Mouse (Mus musculus): ENCODE measurements around the gene Atp1b2. TPM values are rescaled to one million over a fixed set of nuclear protein-coding genes. Genes with fewer than 3 reads are reported as not detected.

The Atp1b2 gene
- polyA plus RNA-seq, 1 experiment from 2014 or later: 95.2 TPM

GRCm38 (mm10) chr11:69559851-69560765 is 45.6 kb downstream of the Atp1b2 start, which contains the start of gene Efnb3:
Gene Efnb3 (minus strand): TSS chr11:69560205.
- H3K36me3 ChIP-seq (ENCODE audit: control insufficient read depth, insufficient read depth, low read length): no peaks in the 10 kb centered on the region
- peak within 1 kb of the TSS; percentile 98 for H3K9ac ChIP-seq (ENCODE audit: low read depth, low read length)
- peak within 1 kb of the TSS; percentile 87 for H3K4me2 ChIP-seq (ENCODE audit: low read length)
- peaks cover 44% of the 10 kb centered on the region for H3K4me1 ChIP-seq (ENCODE audit: control insufficient read depth, insufficient read depth, low read length)
- peak; percentile 57 for ATAC-seq
- H3K27ac ChIP-seq (ENCODE audit: low read length): peak within 1 kb of the TSS; percentile 92
- no peaks in the 10 kb centered on the region for H3K9me3 ChIP-seq (replicated peaks; ENCODE audit: control insufficient read depth, low read length, poor library complexity, severe bottlenecking)
- peak within 1 kb of the TSS; percentile 83 for H3K4me3 ChIP-seq (ENCODE audit: low read depth, low read length)
- WGBS: under 1% methylated on average over 55 of the region's 59 CpGs
- no peaks in the 10 kb centered on the region for H3K27me3 ChIP-seq (ENCODE audit: control insufficient read depth, insufficient read depth, low read depth, low read length)

- WGBS: 11% methylated on average over 5 of the region's 5 CpGs
- Histone ChIP-seq H3K4me3 (ENCODE audit: low read depth, low read length) (peak overlapping the region; percentile 83), H3K36me3 (ENCODE audit: control insufficient read depth, insufficient read depth, low read length) (no peaks in the 10 kb centered on the region), H3K27me3 (ENCODE audit: control insufficient read depth, insufficient read depth, low read depth, low read length) (no peaks in the 10 kb centered on the region), H3K9me3 (replicated peaks; ENCODE audit: control insufficient read depth, low read length, poor library complexity, severe bottlenecking) (no peaks in the 10 kb centered on the region), H3K4me2 (ENCODE audit: low read length) (peak overlapping the region; percentile 87), H3K27ac (ENCODE audit: low read length) (peak overlapping the region; percentile 92), H3K4me1 (ENCODE audit: control insufficient read depth, insufficient read depth, low read length) (peaks cover 47% of the 10 kb centered on the region), H3K9ac (ENCODE audit: low read depth, low read length) (peak overlapping the region; percentile 98)
- ATAC-seq: no peak
These were observed 46.6 kb downstream of the Atp1b2 start for GRCm38 (mm10) chr11:69559183-69559582.

GRCm38 (mm10) chr11:69558756-69559155 is 47.0 kb downstream of the Atp1b2 start:
- H3K4me3 ChIP-seq (ENCODE audit: low read depth, low read length): peak overlapping the region; percentile 83
- H3K9ac ChIP-seq (ENCODE audit: low read depth, low read length): peak overlapping the region; percentile 98
- H3K4me2 ChIP-seq (ENCODE audit: low read length): peak overlapping the region; percentile 87
- no peak for ATAC-seq
- H3K27me3 ChIP-seq (ENCODE audit: control insufficient read depth, insufficient read depth, low read depth, low read length): no peaks in the 10 kb centered on the region
- H3K36me3 ChIP-seq (ENCODE audit: control insufficient read depth, insufficient read depth, low read length): no peaks in the 10 kb centered on the region
- peaks cover 51% of the 10 kb centered on the region for H3K4me1 ChIP-seq (ENCODE audit: control insufficient read depth, insufficient read depth, low read length)
- peak overlapping the region; percentile 92; the same call in 1 of the 2 replicates for H3K27ac ChIP-seq (ENCODE audit: low read length)
- H3K9me3 ChIP-seq (replicated peaks; ENCODE audit: control insufficient read depth, low read length, poor library complexity, severe bottlenecking): no peaks in the 10 kb centered on the region
- WGBS: 20% methylated on average over 6 of the region's 6 CpGs

GRCm38 (mm10) chr11:69557381-69557958 is 48.3 kb downstream of the Atp1b2 start:
- peak overlapping the region; percentile 83 for H3K4me3 ChIP-seq (ENCODE audit: low read depth, low read length)
- peak overlapping the region; percentile 77 for H3K27ac ChIP-seq (ENCODE audit: low read length)
- WGBS: 13% methylated on average over 14 of the region's 14 CpGs
- H3K4me1 ChIP-seq (ENCODE audit: control insufficient read depth, insufficient read depth, low read length): peaks cover 64% of the 10 kb centered on the region
- H3K9ac ChIP-seq (ENCODE audit: low read depth, low read length): peak overlapping the region; percentile 98
- no peaks in the 10 kb centered on the region for H3K36me3 ChIP-seq (ENCODE audit: control insufficient read depth, insufficient read depth, low read length)
- no peak for ATAC-seq
- no peaks in the 10 kb centered on the region for H3K9me3 ChIP-seq (replicated peaks; ENCODE audit: control insufficient read depth, low read length, poor library complexity, severe bottlenecking)
- no peaks in the 10 kb centered on the region for H3K27me3 ChIP-seq (ENCODE audit: control insufficient read depth, insufficient read depth, low read depth, low read length)
- peak overlapping the region; percentile 87 for H3K4me2 ChIP-seq (ENCODE audit: low read length)

- H3K4me3 ChIP-seq (ENCODE audit: low read depth, low read length): no peak overlapping the region
- H3K4me1 ChIP-seq (ENCODE audit: control insufficient read depth, insufficient read depth, low read length): peaks cover 56% of the 10 kb centered on the region
- H3K9ac ChIP-seq (ENCODE audit: low read depth, low read length): no peak overlapping the region
- ATAC-seq: no peak
- H3K9me3 ChIP-seq (replicated peaks; ENCODE audit: control insufficient read depth, low read length, poor library complexity, severe bottlenecking): no peaks in the 10 kb centered on the region
- no peak overlapping the region for H3K4me2 ChIP-seq (ENCODE audit: low read length)
- 80% methylated on average over 5 of the region's 5 CpGs for WGBS
- peak overlapping the region; percentile 91 for H3K27ac ChIP-seq (ENCODE audit: low read length)
- no peaks in the 10 kb centered on the region for H3K27me3 ChIP-seq (ENCODE audit: control insufficient read depth, insufficient read depth, low read depth, low read length)
- no peaks in the 10 kb centered on the region for H3K36me3 ChIP-seq (ENCODE audit: control insufficient read depth, insufficient read depth, low read length)
These were observed 51.1 kb downstream of the Atp1b2 start for GRCm38 (mm10) chr11:69554539-69555140.

- Histone ChIP-seq H3K4me2 (ENCODE audit: low read length) (peak overlapping the region; percentile 48), H3K27me3 (ENCODE audit: control insufficient read depth, insufficient read depth, low read depth, low read length) (no peaks in the 10 kb centered on the region), H3K9ac (ENCODE audit: low read depth, low read length) (peak overlapping the region; percentile 59), H3K9me3 (replicated peaks; ENCODE audit: control insufficient read depth, low read length, poor library complexity, severe bottlenecking) (no peaks in the 10 kb centered on the region), H3K4me3 (ENCODE audit: low read depth, low read length) (no peak overlapping the region), H3K4me1 (ENCODE audit: control insufficient read depth, insufficient read depth, low read length) (peaks cover 63% of the 10 kb centered on the region), H3K27ac (ENCODE audit: low read length) (peak overlapping the region; percentile 91), H3K36me3 (ENCODE audit: control insufficient read depth, insufficient read depth, low read length) (no peaks in the 10 kb centered on the region)
- 0% methylated on average over 2 of the region's 2 CpGs for WGBS
- ATAC-seq: 0 out of 2 replicates have a peak, but pooled peaks have one; percentile 8
These were observed 52.4 kb downstream of the Atp1b2 start for GRCm38 (mm10) chr11:69553341-69553721.

- Histone ChIP-seq H3K27me3 (ENCODE audit: control insufficient read depth, insufficient read depth, low read depth, low read length) (no peaks in the 10 kb centered on the region), H3K9ac (ENCODE audit: low read depth, low read length) (peak overlapping the region; percentile 59), H3K36me3 (ENCODE audit: control insufficient read depth, insufficient read depth, low read length) (no peaks in the 10 kb centered on the region), H3K9me3 (replicated peaks; ENCODE audit: control insufficient read depth, low read length, poor library complexity, severe bottlenecking) (no peaks in the 10 kb centered on the region), H3K27ac (ENCODE audit: low read length) (peak overlapping the region; percentile 91), H3K4me1 (ENCODE audit: control insufficient read depth, insufficient read depth, low read length) (peaks cover 63% of the 10 kb centered on the region), H3K4me3 (ENCODE audit: low read depth, low read length) (peak overlapping the region; percentile 7; the same call in 1 of the 2 replicates), H3K4me2 (ENCODE audit: low read length) (peak overlapping the region; percentile 48)
- 3% methylated on average over 14 of the region's 14 CpGs for WGBS
- ATAC-seq: peak; percentile 85
These were observed 53.0 kb downstream of the Atp1b2 start for GRCm38 (mm10) chr11:69552622-69553340.

- Histone ChIP-seq H3K27ac (ENCODE audit: low read length) (no peak overlapping the region), H3K4me2 (ENCODE audit: low read length) (no peak overlapping the region)
These were observed 54.4 kb downstream of the Atp1b2 start for GRCm38 (mm10) chr11:69551310-69551709.

More at GRCm38 (mm10) chr11:69551310-69551709, 54.4 kb downstream of the Atp1b2 start:
- Histone ChIP-seq H3K9ac (ENCODE audit: low read depth, low read length) (no peak overlapping the region), H3K4me3 (ENCODE audit: low read depth, low read length) (no peak overlapping the region), H3K9me3 (replicated peaks; ENCODE audit: control insufficient read depth, low read length, poor library complexity, severe bottlenecking) (no peaks in the 10 kb centered on the region), H3K36me3 (ENCODE audit: control insufficient read depth, insufficient read depth, low read length) (no peaks in the 10 kb centered on the region), H3K4me1 (ENCODE audit: control insufficient read depth, insufficient read depth, low read length) (peaks cover 66% of the 10 kb centered on the region), H3K27me3 (ENCODE audit: control insufficient read depth, insufficient read depth, low read depth, low read length) (no peaks in the 10 kb centered on the region)
- no peak for ATAC-seq
- WGBS: 56% methylated on average over 4 of the region's 4 CpGs
